Mouse (Mus musculus): ENCODE measurements around the gene Pla2r1.
A peak's percentile ranks its signal among the peaks of the same experiment; 100 is the strongest.

Pla2r1 gene

DNA sequence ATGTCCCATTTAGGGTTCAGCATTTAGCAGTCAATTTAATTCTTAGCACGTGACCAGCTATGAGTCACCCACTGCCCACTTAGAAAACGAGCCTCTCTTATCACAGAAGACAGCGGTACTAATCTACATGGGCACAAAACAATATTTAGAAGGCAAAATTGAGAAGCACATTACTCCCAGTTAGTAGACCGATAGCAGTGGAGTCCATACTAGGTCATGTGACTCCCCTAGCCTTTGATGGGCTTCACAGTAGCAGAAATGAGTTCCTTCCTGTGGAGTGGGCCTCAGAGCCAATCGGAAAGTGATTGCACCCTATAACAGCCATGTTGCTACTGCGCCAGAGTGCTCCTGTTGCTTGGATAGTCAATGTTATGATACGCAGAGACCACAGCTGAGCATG is 148.3 kb downstream of the Pla2r1 start:
- DNase-seq (ENCODE audit: low spot score in 2 of 2): no peak

DNA sequence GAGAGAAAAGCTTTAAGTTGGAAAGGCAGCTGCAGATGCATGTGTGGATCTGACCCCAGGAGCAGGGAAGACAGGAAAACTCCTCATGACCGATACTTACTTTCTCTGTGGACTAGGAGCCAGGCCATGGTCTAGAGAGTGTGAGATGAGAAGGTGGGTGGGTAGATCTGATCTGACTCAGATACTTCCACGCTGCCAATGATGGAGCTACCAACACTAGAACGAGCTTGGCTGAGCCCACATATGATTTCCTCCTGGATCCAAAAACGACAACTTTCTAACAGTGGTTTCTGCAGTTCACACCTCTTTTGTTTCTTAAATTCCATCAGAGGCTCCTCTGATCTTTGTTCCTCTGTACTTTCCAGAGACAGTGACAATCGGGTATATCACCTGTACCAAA is 151.4 kb downstream of the Pla2r1 start:
- DNase-seq (ENCODE audit: low spot score in 2 of 2): no peak

DNA sequence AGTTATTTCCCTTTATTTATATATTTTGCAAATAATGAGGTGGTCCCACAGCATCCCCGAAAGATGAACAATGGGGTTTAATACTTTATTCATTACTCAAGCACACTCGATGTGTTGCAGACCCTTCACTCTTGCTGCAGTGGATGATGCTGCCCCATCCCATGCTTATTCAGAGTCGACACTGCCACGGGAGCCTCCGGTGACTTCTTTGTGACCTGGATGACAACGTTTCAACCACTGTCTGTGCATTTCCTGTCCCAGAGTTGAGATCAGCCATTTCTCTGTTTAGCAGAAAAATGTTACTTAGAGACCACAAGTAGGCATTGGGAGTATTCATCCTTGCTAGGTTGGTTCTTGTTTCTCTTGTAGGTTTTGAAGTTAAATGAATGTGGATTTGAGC is 159.3 kb downstream of the Pla2r1 start:
- DNase-seq (ENCODE audit: low spot score in 2 of 2): no peak

DNA sequence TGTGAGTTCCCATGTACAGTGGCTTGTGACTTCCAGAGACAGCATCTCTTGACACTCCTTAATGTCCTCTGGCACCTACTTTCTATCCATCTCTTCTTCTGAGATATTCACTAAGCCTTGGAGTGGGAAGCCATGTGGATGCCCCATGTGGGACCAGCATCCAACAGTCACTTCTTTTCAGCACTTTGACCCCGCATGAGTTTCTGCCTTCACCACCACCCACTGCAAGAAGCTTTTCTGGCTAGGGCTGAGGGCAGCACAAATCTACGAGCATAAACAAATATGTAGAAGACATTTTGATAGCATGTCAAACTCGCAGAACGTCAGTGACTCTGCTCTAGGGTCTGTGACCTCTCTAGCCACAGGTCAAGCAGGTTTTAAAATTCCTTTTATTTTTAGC is 160.8 kb downstream of the Pla2r1 start:
- no peak for DNase-seq (ENCODE audit: low spot score in 2 of 2)

DNA sequence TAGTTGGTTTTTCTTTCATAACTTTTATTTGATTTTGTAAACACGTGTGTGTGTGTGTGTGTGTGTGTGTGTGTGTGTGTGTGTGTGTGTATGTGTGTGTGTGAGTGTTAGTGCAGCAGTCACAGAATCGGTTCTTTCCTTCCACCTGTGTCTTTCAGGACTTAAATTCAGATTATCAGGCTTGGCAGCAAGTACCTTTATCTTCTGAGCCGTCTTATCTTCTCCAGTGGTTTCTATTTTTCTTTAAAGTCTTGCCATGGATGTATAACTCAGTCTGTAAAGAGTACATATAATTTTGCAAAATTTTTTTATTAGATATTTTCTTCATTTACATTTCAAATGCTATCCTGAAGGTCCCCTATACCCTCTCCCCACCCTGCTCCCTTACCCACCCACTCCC is 165.7 kb downstream of the Pla2r1 start:
- DNase-seq (ENCODE audit: low spot score in 2 of 2): no peak

DNA sequence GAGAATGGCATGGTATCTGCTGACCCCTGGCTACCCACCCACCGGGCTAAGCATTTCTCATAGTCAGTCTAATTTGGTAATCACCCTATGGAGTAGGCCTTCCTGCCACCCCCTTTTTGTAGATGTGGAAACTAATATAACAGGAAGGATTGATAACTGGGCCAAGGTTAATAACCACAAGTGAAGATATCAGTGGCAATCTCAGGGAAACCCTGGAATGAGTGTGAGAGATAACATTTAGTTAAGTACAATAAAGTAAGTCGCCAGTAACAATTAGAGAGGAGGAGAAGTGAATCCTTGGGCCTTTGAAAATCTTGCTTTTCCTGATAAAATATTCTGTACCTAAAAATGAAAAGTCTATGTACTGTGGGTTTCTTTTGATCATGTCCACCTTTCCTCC is 166.3 kb downstream of the Pla2r1 start:
- DNase-seq (ENCODE audit: low spot score in 2 of 2): no peak

DNA sequence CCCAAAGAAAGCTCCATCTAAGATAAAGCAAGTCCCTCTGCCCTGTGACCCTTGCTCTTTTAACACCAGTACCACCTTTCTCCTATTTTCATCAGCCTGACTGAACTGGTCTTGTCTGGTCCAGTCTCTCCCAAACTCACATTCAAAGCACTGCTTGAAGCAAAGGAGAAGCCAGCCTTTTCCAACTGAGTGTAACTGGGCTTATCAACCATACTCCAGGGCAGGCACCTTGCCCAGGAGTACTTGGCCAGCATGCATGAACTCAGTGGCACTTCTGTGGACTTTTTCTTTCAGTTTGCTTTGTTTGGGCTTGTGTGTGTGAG is 168.4 kb downstream of the Pla2r1 start:
- DNase-seq (ENCODE audit: low spot score in 2 of 2): no peak

DNA sequence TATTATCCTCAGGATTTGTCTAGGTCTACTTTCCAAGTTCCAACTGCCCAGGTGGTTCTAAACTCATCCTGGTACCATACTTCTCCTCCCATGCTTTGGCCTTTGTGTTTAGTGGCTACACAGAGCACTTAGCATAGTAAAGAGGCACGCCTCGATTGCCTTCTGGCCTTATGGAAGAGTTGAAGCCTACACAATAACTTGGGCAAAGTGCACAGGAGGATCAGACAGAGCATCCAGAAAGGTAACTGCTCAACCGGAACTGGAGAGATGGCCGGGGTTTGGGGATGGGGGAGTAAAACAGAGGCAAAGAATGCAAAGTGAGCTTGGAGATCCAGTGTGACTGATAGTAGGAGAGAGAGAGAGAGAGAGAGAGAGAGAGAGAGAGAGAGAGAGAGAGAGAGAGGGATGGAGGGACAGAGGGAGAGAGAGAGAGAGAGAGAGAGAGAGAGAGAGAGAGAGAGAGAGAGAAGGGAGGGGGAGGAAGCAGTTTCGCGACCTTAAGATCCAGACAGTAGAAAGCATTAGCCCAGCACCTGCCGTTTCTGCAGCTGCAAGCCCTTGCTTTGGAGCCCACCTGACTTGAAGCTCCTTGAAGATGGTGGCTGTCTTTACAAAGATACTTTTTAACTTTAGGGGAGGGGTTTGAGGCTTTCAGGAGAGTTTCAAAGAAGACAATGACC is 168.9 kb downstream of the Pla2r1 start:
- no peak for DNase-seq (ENCODE audit: low spot score in 2 of 2)

DNA sequence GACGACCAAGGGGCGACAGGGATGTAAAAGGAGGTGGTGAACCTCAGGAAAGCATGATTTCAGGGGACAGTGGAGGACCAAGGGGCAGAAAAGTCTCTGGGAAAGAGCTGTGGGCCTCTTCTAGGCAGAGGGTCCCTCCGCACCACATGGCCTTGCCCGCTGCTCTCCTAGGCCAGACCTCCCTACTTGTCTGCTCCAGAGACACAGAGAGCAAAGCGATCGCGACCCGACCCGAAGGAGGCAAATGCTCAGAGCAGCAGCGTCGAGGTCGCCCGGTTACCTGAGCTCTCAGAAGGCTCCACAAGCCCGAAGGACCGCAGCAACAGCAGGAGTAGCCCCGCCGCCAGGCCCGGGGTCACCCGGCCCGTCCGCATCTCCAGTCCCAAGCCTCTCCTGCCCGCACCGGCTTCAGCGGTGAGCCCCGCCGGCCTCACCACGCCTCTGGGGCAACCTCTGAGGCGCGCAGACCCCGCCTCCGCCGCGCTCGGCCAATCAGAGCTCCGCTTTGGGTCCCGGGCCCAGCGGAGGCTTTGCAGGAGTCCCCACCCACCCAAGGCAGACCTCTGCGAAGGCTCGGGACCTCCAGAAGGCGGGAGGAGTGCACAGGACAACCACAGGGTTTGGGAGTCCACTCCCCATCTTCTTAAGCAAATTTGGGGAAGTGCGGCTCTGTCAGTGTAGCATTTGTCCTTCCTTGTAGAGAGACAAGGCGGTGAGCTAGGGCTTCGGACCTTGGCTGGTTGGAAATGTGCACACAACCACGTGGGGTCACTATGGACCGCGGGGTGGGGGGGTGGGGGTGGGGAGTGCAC is 170.0 kb downstream of the Pla2r1 start, which contains the start of gene Ly75:
Gene Ly75 (minus strand): TSS at position 446 of the 812 bp plus-strand sequence.
- peak; percentile 76 to 79 for DNase-seq (ENCODE audit: low spot score in 2 of 2)

DNA sequence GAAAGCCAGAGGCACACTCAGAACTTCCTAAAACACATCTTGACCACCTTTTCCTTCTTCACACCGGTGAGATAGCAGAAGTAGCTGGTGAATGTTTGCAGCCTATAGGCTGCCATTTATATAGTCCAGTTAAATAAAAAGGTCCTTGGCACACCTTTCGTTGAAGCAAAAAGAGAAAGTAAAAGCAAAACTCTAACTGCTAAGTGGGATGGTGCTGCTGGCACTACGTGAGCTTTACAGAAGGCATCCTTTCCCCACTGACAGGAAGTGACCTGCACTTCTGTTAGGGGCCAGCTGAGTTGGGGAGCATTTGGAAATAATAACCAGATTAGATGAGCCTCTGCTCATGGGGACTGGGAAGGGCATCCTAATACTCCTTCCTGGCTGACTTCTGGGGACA is 170.8 kb downstream of the Pla2r1 start:
- no peak for DNase-seq (ENCODE audit: low spot score in 2 of 2)

DNA sequence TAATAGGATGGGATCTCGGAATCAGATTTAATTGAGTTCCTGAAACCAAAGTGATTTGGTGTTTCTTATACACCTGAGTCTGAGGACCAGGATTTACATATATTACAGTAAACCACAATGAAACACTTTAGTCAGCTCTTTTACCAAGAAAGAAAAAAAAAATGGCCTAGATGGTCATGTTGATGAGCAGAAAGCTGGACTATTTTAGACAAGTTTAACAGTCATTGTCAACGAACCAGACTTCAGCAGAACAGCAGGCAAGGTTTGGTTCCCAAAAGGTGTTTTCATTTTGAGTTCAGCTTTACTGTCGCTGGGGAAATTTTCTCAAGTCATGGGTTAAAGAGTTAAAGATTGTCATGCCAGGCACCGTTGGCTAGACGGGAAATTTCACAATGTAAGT is 175.8 kb downstream of the Pla2r1 start:
- DNase-seq (ENCODE audit: low spot score in 2 of 2): no peak

DNA sequence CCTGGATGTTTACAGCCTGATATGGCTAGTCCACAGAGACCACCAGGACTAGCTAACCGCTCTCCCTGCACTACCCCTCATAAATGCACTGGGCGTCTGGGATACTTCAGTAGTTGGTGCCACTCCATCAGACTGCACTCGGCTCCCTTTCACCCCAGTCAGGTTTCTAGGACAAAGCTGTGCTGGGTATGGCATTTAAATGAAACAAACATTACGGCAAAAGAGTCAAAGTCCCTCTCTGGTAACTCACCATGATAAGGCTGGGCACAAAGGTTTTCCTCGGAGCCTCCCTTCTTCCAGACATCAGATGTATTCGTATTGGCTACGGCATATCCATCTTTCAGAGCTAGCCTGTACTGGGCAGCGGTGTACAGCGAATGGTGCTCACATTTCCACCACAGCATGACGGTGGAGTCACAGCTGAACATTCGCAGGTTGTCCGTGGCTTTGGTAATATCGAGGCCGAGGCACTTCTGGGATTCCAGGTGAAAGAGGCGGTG is 177.4 kb downstream of the Pla2r1 start:
- no peak for DNase-seq (ENCODE audit: low spot score in 2 of 2)

DNA sequence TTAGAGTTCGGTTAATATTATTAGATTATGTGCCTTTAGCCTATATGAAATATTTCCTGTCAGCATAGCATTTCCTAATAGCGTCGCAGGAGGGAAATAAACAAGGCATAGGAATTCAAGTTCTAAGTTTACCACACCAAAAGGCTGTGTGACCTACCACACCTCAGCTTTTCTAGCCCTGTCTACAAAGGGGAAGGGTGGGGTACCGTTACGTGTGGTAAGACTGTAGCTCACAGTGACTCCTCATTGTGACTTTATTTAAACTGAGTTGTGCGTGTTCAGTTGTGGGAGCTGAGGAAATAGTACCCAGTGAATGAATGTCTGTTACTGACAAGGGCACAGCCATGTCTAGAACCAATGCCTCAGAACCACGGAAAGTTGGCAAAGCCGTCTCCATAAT is 178.0 kb downstream of the Pla2r1 start:
- DNase-seq (ENCODE audit: low spot score in 2 of 2): no peak

DNA sequence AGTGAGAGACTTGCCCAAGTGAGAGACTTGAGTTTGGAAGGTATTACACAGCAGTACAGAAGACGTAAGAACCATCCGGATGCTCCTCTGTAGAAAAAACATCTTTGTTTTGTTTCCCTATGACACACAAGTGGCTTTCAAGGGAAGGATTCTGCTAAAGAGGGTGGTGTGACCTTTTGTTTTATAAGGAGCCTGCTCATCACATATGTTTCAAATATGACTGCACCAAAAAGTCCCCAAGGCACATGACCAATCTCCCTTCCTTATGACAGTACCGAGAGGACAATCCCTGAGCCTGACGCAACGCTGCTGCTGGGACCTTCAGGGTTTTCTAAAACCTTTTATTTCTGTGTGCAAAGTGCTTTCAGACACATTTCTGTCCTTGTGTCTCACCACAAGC is 182.9 kb downstream of the Pla2r1 start:
- no peak for DNase-seq (ENCODE audit: low spot score in 2 of 2)

DNA sequence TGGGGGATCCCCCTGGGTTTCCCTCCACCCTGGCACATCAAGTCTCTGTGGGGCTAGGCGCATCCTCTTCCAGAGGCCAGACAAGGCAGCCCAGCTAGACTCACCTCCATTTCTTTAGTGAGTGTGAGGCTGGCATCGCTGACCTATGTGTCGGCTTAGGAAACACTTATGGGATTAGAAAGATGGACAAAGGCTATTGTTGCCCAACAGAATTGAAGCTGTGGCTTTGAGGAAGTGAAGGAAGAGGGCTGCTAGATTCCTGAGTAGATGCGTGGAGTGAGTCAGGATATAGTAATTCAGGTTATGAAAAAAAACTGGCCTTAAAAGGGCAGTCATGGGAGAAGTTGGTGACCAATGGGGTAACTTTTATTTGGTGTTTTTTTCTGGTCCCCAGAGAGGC is 183.7 kb downstream of the Pla2r1 start:
- no peak for DNase-seq (ENCODE audit: low spot score in 2 of 2)

DNA sequence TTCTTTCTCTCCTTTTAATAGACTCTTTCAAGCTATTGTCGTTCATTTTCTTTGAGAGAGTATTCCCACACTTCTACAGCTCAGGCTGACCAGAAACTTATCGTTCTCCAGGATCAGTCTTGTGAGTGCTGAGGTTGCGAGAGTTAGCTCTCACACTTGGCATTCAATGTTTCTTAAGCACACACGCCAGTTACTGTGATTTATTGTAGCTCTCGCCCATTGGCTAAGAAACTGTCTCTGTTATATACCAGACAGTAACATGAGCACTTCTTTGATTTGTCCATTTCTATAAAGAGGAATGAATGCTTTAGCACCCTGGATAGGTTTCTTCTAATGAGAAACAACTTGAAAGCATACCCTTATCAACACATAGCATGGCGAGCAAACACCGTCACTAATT is 185.2 kb downstream of the Pla2r1 start:
- DNase-seq (ENCODE audit: low spot score in 2 of 2): no peak

Data from urinary bladder, adult 18-20 months (tissue).